Mouse (Mus musculus) G1E (cell line): ENCODE measurements around the gene Lrtm2. TPM values are rescaled to one million over a fixed set of nuclear protein-coding genes. Genes with fewer than 3 reads are reported as not detected.

Experiments
- ATAC-seq: 2 replicates; pipeline ENCODE4 v1.8.0; 2016; ENCODE audit warnings: mild to moderate bottlenecking; ENCODE audit not compliant: insufficient number of reproducible peaks, poor library complexity, low FRiP score, severe bottlenecking; ENCODE audit errors: extremely low read depth
- DNase-seq: peaks from one replicate; pipeline ENCODE4 v3.0.0; 2012; ENCODE audit warnings: low spot score
- H3K27me3 ChIP-seq: 2 replicates; pipeline ENCODE4 v1.6.1; 2012; ENCODE audit warnings: mild to moderate bottlenecking, low read length, inconsistent platforms; ENCODE audit not compliant: insufficient read depth
- H3K36me3 ChIP-seq: replicated peaks from 2 replicates; pipeline ENCODE3; 2012; ENCODE audit warnings: mild to moderate bottlenecking, inconsistent platforms
- H3K4me1 ChIP-seq: 2 replicates; pipeline ENCODE4 v1.6.1; 2012; ENCODE audit warnings: low read depth, low read length, inconsistent platforms, mixed read lengths; ENCODE audit not compliant: insufficient read depth
- H3K4me3 ChIP-seq: 2 replicates; pipeline ENCODE4 v1.5.1; 2012; ENCODE audit warnings: low read depth, mild to moderate bottlenecking, inconsistent platforms, low read length, moderate library complexity, mixed read lengths
- H3K9me3 ChIP-seq: replicated peaks from 2 replicates; pipeline ENCODE4 v1.6.1; 2012; ENCODE audit warnings: inconsistent platforms
- CTCF ChIP-seq: IDR thresholded peaks from 2 replicates; pipeline ENCODE4 v1.5.1; 2012; ENCODE audit warnings: low read depth, low read length, inconsistent platforms, mixed read lengths
- GATA1 ChIP-seq: IDR thresholded peaks from 2 replicates; pipeline ENCODE4 v1.6.1; 2012; ENCODE audit warnings: borderline replicate concordance, low read length, inconsistent platforms, mixed read lengths
- GATA2 ChIP-seq: IDR thresholded peaks from 2 replicates; pipeline ENCODE4 v1.6.1; 2012; ENCODE audit warnings: low read depth, low read length, inconsistent platforms, borderline replicate concordance
- POLR2AphosphoS5 ChIP-seq: IDR thresholded peaks from 2 replicates; pipeline ENCODE4 v1.6.1; 2012; ENCODE audit warnings: low read depth, low read length, inconsistent platforms; ENCODE audit not compliant: insufficient replicate concordance
- TAL1 ChIP-seq: conservative IDR thresholded peaks from 2 replicates; pipeline ENCODE4 v1.6.1; 2012; ENCODE audit warnings: low read depth, low read length, inconsistent platforms, mixed read lengths
- polyA plus RNA-seq: library from polyadenylated mRNA; stranded (reverse); fragments of >175 nt; gene quantifications from 2 replicates; pipeline ENCODE4 v1.2.3, GENCODE M21; 2012
- total RNA-seq, 2 experiments: library from RNA; stranded (forward) in 1 of 2; stranded (reverse) in 1 of 2; fragments of 200-1000 nt in 1 of 2; fragments of >200 nt in 1 of 2; fragmentation: Nextera tagmentation in 1 of 2; gene quantifications; 2 replicates each; pipeline ENCODE4 v1.2.3; 2014 to 2017

Gene Lrtm2
- total and polyA plus RNA-seq, 3 experiments = 0.11 TPM; not detected in 2

DNA sequence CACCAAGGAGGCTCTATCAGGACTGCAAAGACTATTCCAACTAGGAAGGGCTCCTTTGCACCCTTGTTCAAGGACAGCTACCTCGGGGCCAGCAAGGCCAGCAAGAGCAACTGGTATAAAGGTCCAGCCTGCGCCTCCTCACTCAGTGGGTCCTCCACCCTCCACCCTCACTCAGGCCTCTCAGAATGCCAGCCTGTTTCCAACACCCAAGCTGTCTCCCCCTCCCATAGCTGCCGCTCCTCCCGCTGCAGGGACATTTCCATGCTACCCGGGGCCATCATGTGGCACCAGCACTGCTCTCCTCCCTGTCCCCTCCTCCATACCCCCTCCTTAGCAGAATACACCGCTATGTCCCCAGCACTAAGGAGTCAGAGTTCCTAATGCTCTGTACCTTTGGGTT, 630 bp downstream of the Lrtm2 start:
- TF ChIP-seq GATA2 = no peak
- TF ChIP-seq TAL1 = no peak
- no peak for TF ChIP-seq GATA1
- TF ChIP-seq CTCF = no peak
- TF ChIP-seq POLR2AphosphoS5 = no peak
- Histone ChIP-seq H3K9me3 (no peaks in the 10 kb centered on the region), H3K4me3 (no peak overlapping the region), H3K36me3 (no peaks in the 10 kb centered on the region), H3K4me1 (no peaks in the 10 kb centered on the region), H3K27me3 (peaks cover 46% of the 10 kb centered on the region)
- ATAC-seq = no peak
- DNase-seq = no peak

- TF ChIP-seq POLR2AphosphoS5 (no peak), GATA2 (no peak), CTCF (no peak), GATA1 (no peak), TAL1 (no peak)
- Histone ChIP-seq H3K27me3 (peaks cover 49% of the 10 kb centered on the region), H3K36me3 (no peaks in the 10 kb centered on the region), H3K4me3 (no peak overlapping the region), H3K9me3 (no peaks in the 10 kb centered on the region), H3K4me1 (no peaks in the 10 kb centered on the region)
- no peak for ATAC-seq
- no peak for DNase-seq
Observed at GRCm38 (mm10) chr6:119329215-119329714, 1.3 kb downstream of the Lrtm2 start.

DNA sequence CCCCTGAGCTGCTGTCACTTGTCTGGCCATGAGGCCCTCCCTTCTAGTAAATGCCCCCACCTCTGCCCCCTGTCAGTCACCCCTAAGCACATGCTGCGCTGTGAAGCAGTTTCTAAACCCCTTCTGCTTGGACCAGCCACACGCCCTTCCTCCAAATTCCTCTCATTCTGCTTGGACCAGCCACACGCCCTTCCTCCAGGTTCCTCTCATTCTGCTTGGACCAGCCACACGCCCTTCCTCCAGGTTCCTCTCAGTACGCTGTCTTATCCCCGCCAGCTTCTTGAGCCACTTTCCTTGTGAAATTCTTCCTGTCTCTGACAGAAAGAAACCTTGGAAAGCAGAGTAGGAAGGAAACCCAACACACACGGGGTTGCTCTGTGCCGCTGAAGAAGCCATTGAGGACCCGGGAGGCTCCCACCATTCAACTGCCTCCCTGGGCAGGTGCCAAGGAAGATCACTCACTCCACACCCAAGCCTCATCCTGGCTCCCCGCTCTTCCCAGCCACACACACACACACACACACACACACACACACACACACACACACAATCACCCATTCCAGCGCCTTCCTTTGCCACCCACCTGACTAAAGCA, 1.9 kb downstream of the Lrtm2 start:
- H3K36me3 ChIP-seq = no peaks in the 10 kb centered on the region
- H3K9me3 ChIP-seq = no peaks in the 10 kb centered on the region
- H3K4me1 ChIP-seq = no peaks in the 10 kb centered on the region
- no peak overlapping the region for H3K4me3 ChIP-seq
- TF ChIP-seq TAL1 (no peak), CTCF (no peak), GATA1 (no peak), GATA2 (no peak), POLR2AphosphoS5 (no peak)
- ATAC-seq (no peak), DNase-seq (no peak)
- H3K27me3 ChIP-seq = peaks cover 50% of the 10 kb centered on the region

DNA sequence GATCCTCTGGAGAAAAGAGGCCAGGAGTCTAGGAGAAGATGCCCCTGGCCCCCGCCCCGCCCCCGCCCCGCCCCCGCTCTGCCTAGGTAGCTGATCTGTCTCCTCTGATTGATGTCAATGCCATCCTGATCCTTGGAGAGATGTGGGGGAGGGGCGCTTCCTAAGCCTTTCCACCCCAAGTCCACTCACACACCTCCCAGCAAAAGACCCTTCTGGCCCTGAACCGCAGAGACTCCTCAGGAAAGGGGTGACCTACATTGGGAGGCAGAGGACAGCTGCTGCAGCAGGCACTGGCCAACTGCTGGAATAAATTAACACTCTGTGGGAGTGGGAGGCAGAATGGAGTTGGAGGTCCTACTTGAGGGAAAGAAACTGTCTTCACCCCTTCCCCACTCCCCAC, 4.0 kb downstream of the Lrtm2 start:
- DNase-seq (no peak), ATAC-seq (no peak)
- TF ChIP-seq GATA2 (no peak), GATA1 (no peak), CTCF (no peak), TAL1 (no peak), POLR2AphosphoS5 (no peak)
- Histone ChIP-seq H3K36me3 (no peaks in the 10 kb centered on the region), H3K9me3 (no peaks in the 10 kb centered on the region), H3K4me1 (no peaks in the 10 kb centered on the region), H3K27me3 (peaks cover 55% of the 10 kb centered on the region), H3K4me3 (no peak overlapping the region)

GRCm38 (mm10) chr6:119325978-119326377, 4.6 kb downstream of the Lrtm2 start:
- no peaks in the 10 kb centered on the region for H3K4me1 ChIP-seq
- no peak for ATAC-seq
- no peaks in the 10 kb centered on the region for H3K9me3 ChIP-seq
- no peaks in the 10 kb centered on the region for H3K36me3 ChIP-seq
- peaks cover 55% of the 10 kb centered on the region for H3K27me3 ChIP-seq
- DNase-seq = no peak
- no peak overlapping the region for H3K4me3 ChIP-seq
- TF ChIP-seq TAL1 = no peak
- no peak for TF ChIP-seq GATA1
- no peak for TF ChIP-seq GATA2
- TF ChIP-seq POLR2AphosphoS5 = no peak
- no peak for TF ChIP-seq CTCF

DNA sequence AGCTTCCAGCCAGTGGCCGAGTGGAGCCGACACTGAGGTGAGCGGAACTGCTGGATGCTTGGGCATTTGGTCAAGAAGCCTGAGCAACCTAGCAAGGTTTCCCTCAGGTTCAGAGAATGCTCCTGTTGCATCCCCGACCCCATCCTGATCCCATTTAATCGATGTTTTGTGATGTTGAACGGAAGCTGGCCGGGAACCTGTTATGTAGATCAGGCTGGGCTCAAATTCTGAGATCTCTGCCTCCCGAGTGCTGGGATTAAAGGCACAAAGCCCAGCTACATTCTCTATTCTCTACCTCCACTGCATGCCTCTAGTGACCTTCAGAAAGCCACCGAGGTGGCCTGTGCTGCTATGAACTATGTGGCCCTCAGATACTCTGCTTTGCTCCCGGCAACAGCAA, 5.8 kb downstream of the Lrtm2 start:
- H3K36me3 ChIP-seq = no peaks in the 10 kb centered on the region
- H3K4me1 ChIP-seq = no peaks in the 10 kb centered on the region
- TF ChIP-seq POLR2AphosphoS5 (no peak), CTCF (no peak), GATA1 (no peak), TAL1 (no peak), GATA2 (no peak)
- no peaks in the 10 kb centered on the region for H3K9me3 ChIP-seq
- ATAC-seq = no peak
- DNase-seq = no peak
- peaks cover 48% of the 10 kb centered on the region for H3K27me3 ChIP-seq
- H3K4me3 ChIP-seq = no peak overlapping the region
